Mouse (Mus musculus): Measurements from ENCODE around the gene Megf11. TPM values are rescaled to one million over a fixed set of nuclear protein-coding genes. Genes with fewer than 3 reads are reported as not detected.

Gene Megf11
- total and polyA plus RNA-seq, 3 experiments, result 0.08 to 0.93 TPM; not detected in 1

GRCm38 (mm10) chr9:64533488-64534119 lies 148.2 kb downstream of the Megf11 start (continued):
- TF ChIP-seq ZMIZ1 (IDR thresholded peaks at IDR 0.05; ENCODE audit: low read depth, low read length) (peak; percentile 70), EP300 (IDR thresholded peaks at IDR 0.05; ENCODE audit: low read depth in 1 of 2, low read length in 2 of 2) (peak; percentile 97 to 99), SMC3 (IDR thresholded peaks at IDR 0.05; ENCODE audit: low read depth, low read length) (no peak)

- Histone ChIP-seq H3K27me3 (ENCODE audit: control insufficient read depth in 1 of 2, insufficient read depth in 2 of 2, low read length in 2 of 2) (no peaks in the 10 kb centered on the region), H3K4me1 (ENCODE audit: control insufficient read depth in 1 of 2, insufficient read depth in 2 of 2, low read length in 2 of 2) (peaks cover 18 to 27% of the 10 kb centered on the region in 2 experiments), H3K79me2 (ENCODE audit: control insufficient read depth, insufficient read depth, low read length, poor library complexity) (no peaks in the 10 kb centered on the region), H3K9ac (ENCODE audit: control insufficient read depth, low read depth, low read length, poor library complexity, severe bottlenecking) (peak overlapping the region; percentile 13), H3K36me3 (ENCODE audit: control insufficient read depth in 1 of 2, insufficient read depth in 2 of 2, low read length in 2 of 2) (peaks cover 0 to 18% of the 10 kb centered on the region in 2 experiments; a peak in 2 of 4 replicates), H3K9me3 (replicated peaks; ENCODE audit: insufficient read depth, low read length) (no peaks in the 10 kb centered on the region), H3K4me3 (ENCODE audit: control insufficient read depth in 1 of 2, insufficient read depth in 1 of 2, low read depth in 2 of 2, low read length in 2 of 2) (peak overlapping the region in 1 of 2 experiments; percentile 24; a peak in 2 of 4 replicates), H3K27ac (ENCODE audit: control insufficient read depth, low read depth, low read length) (peak overlapping the region; percentile 87)
- DNase-seq (ENCODE audit: low read depth, low spot score), result peak; percentile 48
- TF ChIP-seq HCFC1 (IDR thresholded peaks at IDR 0.05; ENCODE audit: low read depth, low read length) (peak; percentile 26; the same call in 1 of the 2 replicates), TAL1 (IDR thresholded peaks at IDR 0.05; ENCODE audit: low read length) (peak; percentile 45; the same call in 1 of the 2 replicates), ETS1 (IDR thresholded peaks at IDR 0.05; ENCODE audit: low read depth, low read length) (peak; percentile 38; the same call in 1 of the 2 replicates), TCF12 (IDR thresholded peaks at IDR 0.05; ENCODE audit: low read depth, low read length) (no peak), ZKSCAN1 (IDR thresholded peaks at IDR 0.05; ENCODE audit: low read depth, low read length) (no peak), NRF1 (IDR thresholded peaks at IDR 0.05; ENCODE audit: insufficient read depth, low read depth, low read length, poor library complexity, severe bottlenecking) (no peak), MAX (IDR thresholded peaks at IDR 0.05; ENCODE audit: low read length) (peak; percentile 84), USF1 (IDR thresholded peaks at IDR 0.05; ENCODE audit: low read depth, low read length) (peak; percentile 49; the same call in 1 of the 2 replicates), CHD2 (IDR thresholded peaks at IDR 0.05; ENCODE audit: low read length) (no peak), SIN3A (IDR thresholded peaks at IDR 0.05; ENCODE audit: low read length) (0 out of 2 replicates have a peak, but pooled peaks have one; percentile 1), RAD21 (IDR thresholded peaks at IDR 0.05; ENCODE audit: low read depth, low read length) (no peak), UBTF (IDR thresholded peaks at IDR 0.05; ENCODE audit: borderline replicate concordance, insufficient read depth, low read depth, low read length) (no peak), MYC (IDR thresholded peaks at IDR 0.05; ENCODE audit: low read depth, low read length) (peak; percentile 78), MXI1 (IDR thresholded peaks at IDR 0.05; ENCODE audit: low read depth, low read length) (peak; percentile 59; the same call in 1 of the 2 replicates), CHD1 (IDR thresholded peaks at IDR 0.05; ENCODE audit: low read depth, low read length) (no peak), BHLHE40 (IDR thresholded peaks at IDR 0.05; ENCODE audit: borderline replicate concordance, low read depth, low read length) (0 out of 2 replicates have a peak, but pooled peaks have one; percentile 8)
These were observed 148.9 kb downstream of the Megf11 start for GRCm38 (mm10) chr9:64534313-64534712.
